Mouse (Mus musculus): ENCODE measurements at regions not wholly inside any gene's neighbourhood (a gene's known extent, or its start where the extent isn't known, plus 50 kb on each side); places are given as distances from the start of the nearest gene placed in this dataset.

GRCm38 (mm10) chr6:140816359-140816758 is 87.3 kb downstream of the Gm11077 start:
- WGBS: 45% methylated on average over 1 of the region's 1 CpGs
- Histone ChIP-seq H3K27me3 (ENCODE audit: control insufficient read depth, insufficient read depth, low read length) (no peaks in the 10 kb centered on the region), H3K4me3 (ENCODE audit: low read depth, low read length) (no peak overlapping the region), H3K36me3 (ENCODE audit: control insufficient read depth, insufficient read depth, low read length) (no peaks in the 10 kb centered on the region), H3K27ac (ENCODE audit: low read length) (no peak overlapping the region), H3K9me3 (ENCODE audit: control insufficient read depth, low read depth, low read length) (no peaks in the 10 kb centered on the region), H3K4me1 (ENCODE audit: control insufficient read depth, insufficient read depth, low read length) (0 out of 2 replicates have a peak, but pooled peaks cover 2% of the 10 kb centered on the region), H3K9ac (replicated peaks; ENCODE audit: low read depth, low read length) (no peak overlapping the region), H3K4me2 (replicated peaks; ENCODE audit: low read depth, low read length) (no peak overlapping the region)
- ATAC-seq (ENCODE audit: insufficient number of reproducible peaks, insufficient read depth, low FRiP score, low read depth): no peak

GRCm38 (mm10) chr6:140816831-140817230 is 87.7 kb downstream of the Gm11077 start:
- no peak overlapping the region for H3K4me3 ChIP-seq (ENCODE audit: low read depth, low read length)
- H3K27me3 ChIP-seq (ENCODE audit: control insufficient read depth, insufficient read depth, low read length): no peaks in the 10 kb centered on the region
- no peak for ATAC-seq (ENCODE audit: insufficient number of reproducible peaks, insufficient read depth, low FRiP score, low read depth)
- H3K9me3 ChIP-seq (ENCODE audit: control insufficient read depth, low read depth, low read length): no peaks in the 10 kb centered on the region
- H3K36me3 ChIP-seq (ENCODE audit: control insufficient read depth, insufficient read depth, low read length): no peaks in the 10 kb centered on the region
- H3K4me1 ChIP-seq (ENCODE audit: control insufficient read depth, insufficient read depth, low read length): 0 out of 2 replicates have a peak, but pooled peaks cover 2% of the 10 kb centered on the region
- no peak overlapping the region for H3K4me2 ChIP-seq (replicated peaks; ENCODE audit: low read depth, low read length)
- no peak overlapping the region for H3K27ac ChIP-seq (ENCODE audit: low read length)
- WGBS: 24% methylated on average over 6 of the region's 6 CpGs
- H3K9ac ChIP-seq (replicated peaks; ENCODE audit: low read depth, low read length): no peak overlapping the region

- no peak overlapping the region for H3K9ac ChIP-seq (replicated peaks; ENCODE audit: low read depth, low read length)
- peak; percentile 23; the same call in 1 of the 2 replicates for ATAC-seq (ENCODE audit: insufficient number of reproducible peaks, insufficient read depth, low FRiP score, low read depth)
- H3K4me2 ChIP-seq (replicated peaks; ENCODE audit: low read depth, low read length): no peak overlapping the region
- no peaks in the 10 kb centered on the region for H3K9me3 ChIP-seq (ENCODE audit: control insufficient read depth, low read depth, low read length)
- H3K4me1 ChIP-seq (ENCODE audit: control insufficient read depth, insufficient read depth, low read length): 0 out of 2 replicates have a peak, but pooled peaks cover 2% of the 10 kb centered on the region
- H3K27ac ChIP-seq (ENCODE audit: low read length): no peak overlapping the region
- no peaks in the 10 kb centered on the region for H3K36me3 ChIP-seq (ENCODE audit: control insufficient read depth, insufficient read depth, low read length)
- WGBS: 57% methylated on average over 8 of the region's 8 CpGs
- no peaks in the 10 kb centered on the region for H3K27me3 ChIP-seq (ENCODE audit: control insufficient read depth, insufficient read depth, low read length)
- H3K4me3 ChIP-seq (ENCODE audit: low read depth, low read length): no peak overlapping the region
These were observed 90.4 kb downstream of the Gm11077 start for GRCm38 (mm10) chr6:140819451-140819878.

- H3K9ac ChIP-seq (replicated peaks; ENCODE audit: low read depth, low read length): no peak overlapping the region
- no peaks in the 10 kb centered on the region for H3K36me3 ChIP-seq (ENCODE audit: control insufficient read depth, insufficient read depth, low read length)
- no peaks in the 10 kb centered on the region for H3K9me3 ChIP-seq (ENCODE audit: control insufficient read depth, low read depth, low read length)
These were observed 97.4 kb downstream of the Gm11077 start for GRCm38 (mm10) chr6:140826522-140826921.

GRCm38 (mm10) chr6:140827651-140828050 is 98.6 kb downstream of the Gm11077 start:
- no peak overlapping the region for H3K4me2 ChIP-seq (replicated peaks; ENCODE audit: low read depth, low read length)
- H3K9me3 ChIP-seq (ENCODE audit: control insufficient read depth, low read depth, low read length): no peaks in the 10 kb centered on the region
- no peak for ATAC-seq (ENCODE audit: insufficient number of reproducible peaks, insufficient read depth, low FRiP score, low read depth)
- H3K4me3 ChIP-seq (ENCODE audit: low read depth, low read length): no peak overlapping the region
- H3K4me1 ChIP-seq (ENCODE audit: control insufficient read depth, insufficient read depth, low read length): no peaks in the 10 kb centered on the region
- H3K27me3 ChIP-seq (ENCODE audit: control insufficient read depth, insufficient read depth, low read length): no peaks in the 10 kb centered on the region
- no peak overlapping the region for H3K9ac ChIP-seq (replicated peaks; ENCODE audit: low read depth, low read length)
- H3K36me3 ChIP-seq (ENCODE audit: control insufficient read depth, insufficient read depth, low read length): no peaks in the 10 kb centered on the region
- H3K27ac ChIP-seq (ENCODE audit: low read length): no peak overlapping the region

More at GRCm38 (mm10) chr6:140826522-140826921, 97.4 kb downstream of the Gm11077 start:
- Histone ChIP-seq H3K4me1 (ENCODE audit: control insufficient read depth, insufficient read depth, low read length) (no peaks in the 10 kb centered on the region), H3K27ac (ENCODE audit: low read length) (no peak overlapping the region), H3K4me2 (replicated peaks; ENCODE audit: low read depth, low read length) (no peak overlapping the region), H3K27me3 (ENCODE audit: control insufficient read depth, insufficient read depth, low read length) (no peaks in the 10 kb centered on the region), H3K4me3 (ENCODE audit: low read depth, low read length) (no peak overlapping the region)
- no peak for ATAC-seq (ENCODE audit: insufficient number of reproducible peaks, insufficient read depth, low FRiP score, low read depth)

GRCm38 (mm10) chr6:140843292-140843991 is 114.4 kb downstream of the Gm11077 start:
- H3K4me3 ChIP-seq (ENCODE audit: low read depth, low read length): no peak overlapping the region
- no peaks in the 10 kb centered on the region for H3K36me3 ChIP-seq (ENCODE audit: control insufficient read depth, insufficient read depth, low read length)
- no peaks in the 10 kb centered on the region for H3K27me3 ChIP-seq (ENCODE audit: control insufficient read depth, insufficient read depth, low read length)
- WGBS: 75% methylated on average over 8 of the region's 8 CpGs
- H3K4me1 ChIP-seq (ENCODE audit: control insufficient read depth, insufficient read depth, low read length): no peaks in the 10 kb centered on the region
- no peak overlapping the region for H3K27ac ChIP-seq (ENCODE audit: low read length)
- H3K9me3 ChIP-seq (ENCODE audit: control insufficient read depth, low read depth, low read length): no peaks in the 10 kb centered on the region
- no peak overlapping the region for H3K4me2 ChIP-seq (replicated peaks; ENCODE audit: low read depth, low read length)
- ATAC-seq (ENCODE audit: insufficient number of reproducible peaks, insufficient read depth, low FRiP score, low read depth): no peak
- H3K9ac ChIP-seq (replicated peaks; ENCODE audit: low read depth, low read length): no peak overlapping the region

- WGBS: 91% methylated on average over 3 of the region's 3 CpGs
- no peak for ATAC-seq (ENCODE audit: insufficient number of reproducible peaks, insufficient read depth, low FRiP score, low read depth)
- Histone ChIP-seq H3K27me3 (ENCODE audit: control insufficient read depth, insufficient read depth, low read length) (no peaks in the 10 kb centered on the region), H3K4me1 (ENCODE audit: control insufficient read depth, insufficient read depth, low read length) (no peaks in the 10 kb centered on the region), H3K36me3 (ENCODE audit: control insufficient read depth, insufficient read depth, low read length) (no peaks in the 10 kb centered on the region), H3K9me3 (ENCODE audit: control insufficient read depth, low read depth, low read length) (no peaks in the 10 kb centered on the region), H3K4me3 (ENCODE audit: low read depth, low read length) (no peak overlapping the region), H3K9ac (replicated peaks; ENCODE audit: low read depth, low read length) (no peak overlapping the region), H3K27ac (ENCODE audit: low read length) (no peak overlapping the region), H3K4me2 (replicated peaks; ENCODE audit: low read depth, low read length) (no peak overlapping the region)
These were observed 118.1 kb downstream of the Gm11077 start for GRCm38 (mm10) chr6:140847165-140847564.

GRCm38 (mm10) chr6:140852420-140852819 is 123.3 kb downstream of the Gm11077 start:
- ATAC-seq (ENCODE audit: insufficient number of reproducible peaks, insufficient read depth, low FRiP score, low read depth): no peak
- Histone ChIP-seq H3K9ac (replicated peaks; ENCODE audit: low read depth, low read length) (no peak overlapping the region), H3K27ac (ENCODE audit: low read length) (no peak overlapping the region), H3K4me2 (replicated peaks; ENCODE audit: low read depth, low read length) (no peak overlapping the region), H3K36me3 (ENCODE audit: control insufficient read depth, insufficient read depth, low read length) (no peaks in the 10 kb centered on the region), H3K4me1 (ENCODE audit: control insufficient read depth, insufficient read depth, low read length) (0 out of 2 replicates have a peak, but pooled peaks cover 3% of the 10 kb centered on the region), H3K27me3 (ENCODE audit: control insufficient read depth, insufficient read depth, low read length) (no peaks in the 10 kb centered on the region), H3K4me3 (ENCODE audit: low read depth, low read length) (no peak overlapping the region), H3K9me3 (ENCODE audit: control insufficient read depth, low read depth, low read length) (no peaks in the 10 kb centered on the region)
- WGBS: 81% methylated on average over 5 of the region's 5 CpGs

- no peak for ATAC-seq (ENCODE audit: insufficient number of reproducible peaks, insufficient read depth, low FRiP score, low read depth)
- H3K36me3 ChIP-seq (ENCODE audit: control insufficient read depth, insufficient read depth, low read length): no peaks in the 10 kb centered on the region
- no peak overlapping the region for H3K4me3 ChIP-seq (ENCODE audit: low read depth, low read length)
- H3K4me2 ChIP-seq (replicated peaks; ENCODE audit: low read depth, low read length): no peak overlapping the region
- no peaks in the 10 kb centered on the region for H3K27me3 ChIP-seq (ENCODE audit: control insufficient read depth, insufficient read depth, low read length)
- WGBS: 53% methylated on average over 5 of the region's 5 CpGs
- no peak overlapping the region for H3K27ac ChIP-seq (ENCODE audit: low read length)
- H3K9me3 ChIP-seq (ENCODE audit: control insufficient read depth, low read depth, low read length): no peaks in the 10 kb centered on the region
- no peak overlapping the region for H3K9ac ChIP-seq (replicated peaks; ENCODE audit: low read depth, low read length)
- 0 out of 2 replicates have a peak, but pooled peaks cover 3% of the 10 kb centered on the region for H3K4me1 ChIP-seq (ENCODE audit: control insufficient read depth, insufficient read depth, low read length)
These were observed 124.4 kb downstream of the Gm11077 start for GRCm38 (mm10) chr6:140853508-140853907.
